Mouse (Mus musculus) layer of hippocampus, adult 8-10 months (tissue): ENCODE results near the gene Rnf13. TPM values are rescaled to one million over a fixed set of nuclear protein-coding genes. Genes with fewer than 3 reads are reported as not detected.
"Not testable (repeated sequence)": the region's sequence is repeated elsewhere in the genome, so short reads cannot be mapped to it uniquely, and the experiment has no call there.

Experiments
- DNase-seq, 2 experiments: peaks; one replicate each; pipeline ENCODE4 v3.0.0; 2022; ENCODE audit warnings: low spot score in 2 of 2
- total RNA-seq, 4 experiments: library from RNA; stranded (reverse); gene quantifications; 2 replicates each; pipeline ENCODE4 v1.2.4; 2022

Gene Rnf13
- 100 to 1,000 TPM; 107 to 116 (median 110) TPM for total RNA-seq

GRCm38 (mm10) chr3:57735511-57736370 is at the start of gene Rnf13:
TSS of gene Rnf13 (plus strand) at chr3:57736062.
- DNase-seq = peak; percentile 98

- DNase-seq = no peak
Measured at GRCm38 (mm10) chr3:57691772-57692171, 44.1 kb upstream of the Rnf13 start.

GRCm38 (mm10) chr3:57692719-57693118 is 43.1 kb upstream of the Rnf13 start, which contains the start of gene Ankub1:
TSS of gene Ankub1 (minus strand) at chr3:57692799.
- DNase-seq = peak in 1 of 2 experiments; percentile 18

GRCm38 (mm10) chr3:57696249-57696648 is 39.6 kb upstream of the Rnf13 start:
- DNase-seq = no peak

GRCm38 (mm10) chr3:57696779-57697178 is 39.1 kb upstream of the Rnf13 start:
- no peak for DNase-seq

- DNase-seq = no peak
Measured at GRCm38 (mm10) chr3:57714151-57714550, 21.7 kb upstream of the Rnf13 start.

GRCm38 (mm10) chr3:57732206-57732915 is 3.5 kb upstream of the Rnf13 start:
- DNase-seq = no peak

GRCm38 (mm10) chr3:57736419-57737095 is 695 bp downstream of the Rnf13 start:
- DNase-seq = no peak

GRCm38 (mm10) chr3:57739830-57740229 is 4.0 kb downstream of the Rnf13 start:
- no peak for DNase-seq

- DNase-seq = no peak
Measured at GRCm38 (mm10) chr3:57748576-57749267, 12.9 kb downstream of the Rnf13 start.

- DNase-seq = no peak
Measured at GRCm38 (mm10) chr3:57776915-57777314, 41.1 kb downstream of the Rnf13 start.

- no peak for DNase-seq
Measured at GRCm38 (mm10) chr3:57788472-57788871, 52.6 kb downstream of the Rnf13 start.

GRCm38 (mm10) chr3:57789005-57789962 is 53.4 kb downstream of the Rnf13 start:
- no peak for DNase-seq

- no peak for DNase-seq
Measured at GRCm38 (mm10) chr3:57791104-57791503, 55.2 kb downstream of the Rnf13 start.

- not testable (repeated sequence) for DNase-seq
Measured at GRCm38 (mm10) chr3:57795071-57795470, 59.2 kb downstream of the Rnf13 start.

GRCm38 (mm10) chr3:57815447-57815846 is 79.6 kb downstream of the Rnf13 start:
- DNase-seq = no peak

GRCm38 (mm10) chr3:57825866-57826265 is 90.0 kb downstream of the Rnf13 start:
- peak in 1 of 2 experiments; percentile 30 for DNase-seq

- no peak for DNase-seq
Measured at GRCm38 (mm10) chr3:57833585-57833984, 97.7 kb downstream of the Rnf13 start.

GRCm38 (mm10) chr3:57836911-57837310 is 101.0 kb downstream of the Rnf13 start:
- no peak for DNase-seq

GRCm38 (mm10) chr3:57843775-57844174 is 107.9 kb downstream of the Rnf13 start:
- DNase-seq = no peak
